Mouse (Mus musculus): ENCODE data around the gene Larp4. TPM values are rescaled to one million over a fixed set of nuclear protein-coding genes. Genes with fewer than 3 reads are reported as not detected.

The Larp4 gene
- polyA plus RNA-seq, 1 experiment: 15.4 TPM

- no peak for DNase-seq (ENCODE audit: low spot score)
Observed at GRCm38 (mm10) chr15:100057698-100058097, 87.8 kb downstream of the Larp4 start.

- DNase-seq (ENCODE audit: low spot score): no peak
Observed at GRCm38 (mm10) chr15:100058143-100058542, 88.3 kb downstream of the Larp4 start.

- no peak for DNase-seq (ENCODE audit: low spot score)
Observed at GRCm38 (mm10) chr15:100058912-100059311, 89.0 kb downstream of the Larp4 start.

GRCm38 (mm10) chr15:100059626-100060311 lies 89.9 kb downstream of the Larp4 start:
- no peak for DNase-seq (ENCODE audit: low spot score)

GRCm38 (mm10) chr15:100060513-100061140 lies 90.8 kb downstream of the Larp4 start:
- DNase-seq (ENCODE audit: low spot score): no peak

- DNase-seq (ENCODE audit: low spot score): no peak
Observed at GRCm38 (mm10) chr15:100061377-100061776, 91.5 kb downstream of the Larp4 start.

GRCm38 (mm10) chr15:100063229-100063773 lies 93.4 kb downstream of the Larp4 start:
- no peak for DNase-seq (ENCODE audit: low spot score)

Other genes with a start within 250 kb of the Larp4 start
- gene Cox14, start 244.4 kb upstream of the Larp4 start, polyA plus RNA-seq (2012; rRNA removed): 119 and 162 TPM in 2 replicates
- gene Cers5, start 197.2 kb upstream of the Larp4 start, polyA plus RNA-seq (2012; rRNA removed): 35.4 and 43.3 TPM in 2 replicates
- gene Lima1, start 94.6 kb upstream of the Larp4 start, polyA plus RNA-seq (2012; rRNA removed): 139 and 147 TPM in 2 replicates
- gene Fam186a, start 3.0 kb upstream of the Larp4 start, polyA plus RNA-seq (2012; rRNA removed): 0.01 and 0.04 TPM in 2 replicates
- 13.5 and 14.7 TPM in 2 replicates for gene Dip2b, start 68.6 kb downstream of the Larp4 start, polyA plus RNA-seq (2012; rRNA removed)

Measured in urinary bladder, adult 2 months (tissue).